8 mouse cellular contexts compared by ENCODE assay signal in the genomic region with DNA sequence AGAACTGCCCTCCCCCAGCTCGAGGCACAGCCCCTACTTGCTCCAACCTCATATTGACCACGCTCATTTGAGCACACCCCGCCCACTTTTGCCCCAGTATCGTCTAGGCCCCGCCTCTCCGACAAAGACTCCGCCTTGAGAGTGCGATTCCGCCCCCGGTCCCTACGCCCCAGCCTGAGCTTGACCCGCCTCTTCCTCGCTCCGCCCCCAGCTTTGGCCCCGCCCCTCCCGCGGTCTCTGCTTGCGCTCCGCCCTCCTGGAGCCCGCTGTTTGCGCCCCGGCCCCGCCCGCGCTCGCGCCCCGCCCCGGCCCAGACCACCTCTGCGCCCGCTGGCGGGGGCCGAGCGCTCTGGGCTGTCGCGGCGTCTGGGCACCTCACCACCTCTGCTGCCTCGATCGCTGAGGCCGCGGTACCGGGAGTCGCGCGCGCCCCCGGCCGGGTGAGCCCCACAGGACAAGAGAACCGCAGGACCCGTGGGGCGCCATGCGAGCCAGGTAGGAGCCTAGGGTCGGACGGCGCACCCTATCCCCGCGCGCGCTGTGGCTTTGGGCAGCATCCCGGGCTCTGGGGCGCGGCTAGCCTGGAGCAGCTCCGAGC. TPM values are rescaled to one million over a fixed set of nuclear protein-coding genes. Genes with fewer than 3 reads are reported as not detected.
A peak's percentile ranks its signal among the peaks of the same experiment; 100 is the strongest.
DNase-seq lines count a peak whose midpoint lies in the region; ATAC-seq lines count a peak whose summit lies in the region.

A gene (plus strand): TSS at position 313 of the 598 bp plus-strand sequence.

- intact Hi-C loops in left cerebral cortex, postnatal 25 days (cut with DNase I) = loop anchor here (2.0 to 5.0 kb wide), 3 partner anchors 69 to 313 kb away; no protein-coding TSS in a partner anchor

- no peaks in the 10 kb centered on the region for H3K27me3 ChIP-seq in embryonic facial prominence, embryonic 11.5 days (ENCODE audit: control insufficient read depth, insufficient read depth, low read length)
- no peaks in the 10 kb centered on the region for H3K27me3 ChIP-seq in intestine, embryonic 16.5 days (replicated peaks; ENCODE audit: control insufficient read depth, insufficient read depth, low read length)

- DNase-seq in adrenal gland, postnatal 25 days = peak; percentile 100
- peak; percentile 100 for DNase-seq in embryonic facial prominence, embryonic 11.5 days (ENCODE audit: low spot score)
- DNase-seq in gonadal fat pad, adult 2 months (ENCODE audit: low read depth) = peak; percentile 78
- DNase-seq in left cerebral cortex, postnatal 25 days (ENCODE audit: low spot score in 2 of 2) = peak; percentile 93 to 97
- peak; percentile 99 for DNase-seq in mesoderm, embryonic 11.5 days (ENCODE audit: low read depth, low spot score)
- DNase-seq in right cerebral cortex, postnatal 25 days = peak; percentile 94
- DNase-seq in urinary bladder, postnatal 36 days (ENCODE audit: low spot score in 2 of 2) = peak; percentile 100

- H3K9me3 ChIP-seq in embryonic facial prominence, embryonic 11.5 days (replicated peaks; ENCODE audit: control insufficient read depth, low read length) = no peaks in the 10 kb centered on the region
- H3K9me3 ChIP-seq in intestine, embryonic 16.5 days (ENCODE audit: control insufficient read depth, low read length) = no peaks in the 10 kb centered on the region

- peak within 1 kb of the TSS; percentile 78 for H3K27ac ChIP-seq in embryonic facial prominence, embryonic 11.5 days (replicated peaks; ENCODE audit: low read depth, low read length)
- H3K27ac ChIP-seq in intestine, embryonic 16.5 days (ENCODE audit: low read length) = peak within 1 kb of the TSS; percentile 90

- peak; percentile 92 for ATAC-seq in embryonic facial prominence, embryonic 11.5 days (replicated peaks; ENCODE audit: insufficient number of reproducible peaks, low FRiP score, low TSS enrichment, low read depth)
- peak; percentile 93 for ATAC-seq in intestine, embryonic 16.5 days

- WGBS in embryonic facial prominence, embryonic 11.5 days = under 1% methylated on average over 59 of the region's 63 CpGs
- WGBS in intestine, embryonic 16.5 days = under 1% methylated on average over 63 of the region's 63 CpGs

- peak within 1 kb of the TSS; percentile 88 for H3K9ac ChIP-seq in embryonic facial prominence, embryonic 11.5 days (replicated peaks; ENCODE audit: low read length)
- peak within 1 kb of the TSS; percentile 90 for H3K9ac ChIP-seq in intestine, embryonic 16.5 days (ENCODE audit: low read depth, low read length)

- H3K4me3 ChIP-seq in embryonic facial prominence, embryonic 11.5 days (ENCODE audit: low read depth, low read length) = peak within 1 kb of the TSS; percentile 79
- peak within 1 kb of the TSS; percentile 98 for H3K4me3 ChIP-seq in intestine, embryonic 16.5 days (ENCODE audit: low read length)

- H3K4me1 ChIP-seq in embryonic facial prominence, embryonic 11.5 days (ENCODE audit: control insufficient read depth, insufficient read depth, low read length) = peaks cover 2% of the 10 kb centered on the region; the same call in 1 of the 2 replicates
- peaks cover 16% of the 10 kb centered on the region for H3K4me1 ChIP-seq in intestine, embryonic 16.5 days (ENCODE audit: control insufficient read depth, insufficient read depth, low read length)

- H3K4me2 ChIP-seq in embryonic facial prominence, embryonic 11.5 days (ENCODE audit: low read depth, low read length) = peak within 1 kb of the TSS; percentile 82
- peak within 1 kb of the TSS; percentile 77 for H3K4me2 ChIP-seq in intestine, embryonic 16.5 days (ENCODE audit: low read depth, low read length)

- no peaks in the 10 kb centered on the region for H3K36me3 ChIP-seq in embryonic facial prominence, embryonic 11.5 days (replicated peaks; ENCODE audit: control insufficient read depth, insufficient read depth, low read depth, low read length)
- H3K36me3 ChIP-seq in intestine, embryonic 16.5 days (ENCODE audit: control insufficient read depth, insufficient read depth, low read length) = no peaks in the 10 kb centered on the region

RNA-seq across cellular contexts. Expression of the gene that starts here (rescaled TPM):
- total RNA-seq in adrenal gland, postnatal 25 days (2021) = 12.1 and 14.1 TPM in 2 replicates
- polyA plus RNA-seq in embryonic facial prominence, embryonic 11.5 days (2014; fragmentation: Nextera tagmentation; extraction: Ambion mirVana) = 22.0 and 25.2 TPM in 2 replicates
- polyA plus RNA-seq in gonadal fat pad, adult 2 months (2012; rRNA removed) = 19.8 and 28.7 TPM in 2 replicates
- polyA plus RNA-seq in intestine, embryonic 16.5 days (2015; fragmentation: Nextera tagmentation; extraction: Ambion mirVana) = 13.5 and 14.2 TPM in 2 replicates
- 10 to 100 TPM; 19.5 to 20.6 TPM for total RNA-seq in left cerebral cortex, postnatal 25 days (2021)

Comparison
In these comparisons a context has a peak if more than half of its experiments do, and no peak if none do; other contexts are left out.
1. Peak in every context shown above with its lines: DNase-seq, ATAC-seq, H3K4me3 ChIP-seq and H3K27ac ChIP-seq.